Mouse (Mus musculus) myocyte (in vitro differentiated cells): Measurements from ENCODE around the gene Zc3h10.

Source experiments
- CEBPB ChIP-seq: IDR thresholded peaks from 2 replicates; pipeline ENCODE4 v1.6.1; 2011; ENCODE audit warnings: mild to moderate bottlenecking, moderate library complexity; ENCODE audit not compliant: poor library complexity, insufficient read depth, severe bottlenecking
- E2F4 ChIP-seq: IDR thresholded peaks from one replicate; pipeline ENCODE4 v1.6.1; 2011; ENCODE audit warnings: mild to moderate bottlenecking, control low read depth, moderate library complexity; ENCODE audit not compliant: insufficient read depth
- MAX ChIP-seq: IDR thresholded peaks from one replicate; pipeline ENCODE4 v1.6.1; 2011; ENCODE audit warnings: low read depth, mild to moderate bottlenecking, control low read depth
- MYOD1 ChIP-seq, 3 experiments: IDR thresholded peaks; one replicate each; pipeline ENCODE4 v1.6.1; 2011; ENCODE audit warnings: control low read depth in 2 of 3, low read depth in 2 of 3, mild to moderate bottlenecking in 2 of 3, moderate library complexity in 1 of 3; ENCODE audit not compliant: insufficient read length in 2 of 3, control insufficient read depth in 1 of 3
- MYOG ChIP-seq, 3 experiments: IDR thresholded peaks; one replicate each; pipeline ENCODE4 v1.6.1; 2011; ENCODE audit warnings: control low read depth in 2 of 3, low read depth in 2 of 3, mild to moderate bottlenecking in 2 of 3; ENCODE audit not compliant: insufficient read length in 2 of 3, control insufficient read depth in 1 of 3, insufficient read depth in 1 of 3
- POLR2A ChIP-seq: IDR thresholded peaks from one replicate; pipeline ENCODE4 v1.6.1; 2011; ENCODE audit warnings: low read depth, mild to moderate bottlenecking, control low read depth, moderate library complexity; ENCODE audit not compliant: insufficient read length
- POLR2AphosphoS2 ChIP-seq: IDR thresholded peaks from one replicate; pipeline ENCODE4 v1.6.1; 2011; ENCODE audit warnings: low read depth, control low read depth; ENCODE audit not compliant: insufficient read length
- REST ChIP-seq: IDR thresholded peaks from one replicate; pipeline ENCODE4 v1.6.1; 2011; ENCODE audit warnings: mild to moderate bottlenecking, control low read depth, moderate library complexity; ENCODE audit not compliant: insufficient read depth, insufficient read length
- SRF ChIP-seq: IDR thresholded peaks from one replicate; pipeline ENCODE4 v1.6.1; 2011; ENCODE audit warnings: low read depth; ENCODE audit not compliant: control insufficient read depth, insufficient read length
- TCF12 ChIP-seq: IDR thresholded peaks from one replicate; pipeline ENCODE4 v1.6.1; 2011; ENCODE audit warnings: mild to moderate bottlenecking, control low read depth; ENCODE audit not compliant: poor library complexity, insufficient read depth, severe bottlenecking
- USF1 ChIP-seq: IDR thresholded peaks from one replicate; pipeline ENCODE4 v1.6.1; 2011; ENCODE audit warnings: low read depth, mild to moderate bottlenecking, control low read depth, moderate library complexity

DNA sequence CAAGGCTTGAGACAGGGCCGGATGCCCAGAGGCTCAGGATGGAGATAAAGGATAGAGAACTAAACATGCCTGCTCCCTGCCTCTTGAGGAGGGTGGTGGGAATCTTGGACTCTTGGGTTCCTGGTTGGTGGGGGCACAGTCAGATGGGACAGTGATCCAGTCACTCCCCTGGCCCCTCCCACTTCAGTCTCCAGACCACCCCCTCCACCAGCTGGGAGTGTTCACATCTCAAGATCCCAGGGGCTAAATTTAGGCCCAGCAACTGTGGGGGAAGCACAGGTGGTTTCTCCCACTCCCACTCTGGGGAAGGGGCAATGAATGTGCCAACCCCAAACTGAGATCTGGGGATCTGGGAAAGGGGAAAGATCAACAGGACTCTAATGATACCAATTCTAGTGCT lies 40.6 kb upstream of the Zc3h10 start:
- no peak for TF ChIP-seq POLR2A
- no peak for TF ChIP-seq E2F4
- TF ChIP-seq TCF12, result peak; percentile 39
- TF ChIP-seq MYOD1 (IDR thresholded peaks at IDR 0.05; ENCODE audit: control insufficient read depth in 1 of 3, insufficient read length in 2 of 3, low read depth in 2 of 3), result peak in 2 of 3 experiments; percentile 63 to 78
- peak in 1 of 3 experiments; percentile 89 for TF ChIP-seq MYOG (IDR thresholded peaks at IDR 0.05; ENCODE audit: control insufficient read depth in 1 of 3, insufficient read depth in 1 of 3, insufficient read length in 2 of 3, low read depth in 2 of 3)
- TF ChIP-seq USF1, result no peak
- TF ChIP-seq CEBPB, result no peak
- TF ChIP-seq MAX, result no peak
- TF ChIP-seq SRF, result no peak
- TF ChIP-seq REST, result no peak
- no peak for TF ChIP-seq POLR2AphosphoS2
